Mouse (Mus musculus) layer of hippocampus, postnatal 36 days (tissue): ENCODE results near the gene Nfkb1. TPM values are rescaled to one million over a fixed set of nuclear protein-coding genes. Genes with fewer than 3 reads are reported as not detected.

ENCODE experiments used
- DNase-seq, 2 experiments: peaks; one replicate each; pipeline ENCODE4 v3.0.0; 2022
- total RNA-seq, 2 experiments: library from RNA; stranded (reverse); gene quantifications; 2 replicates each; pipeline ENCODE4 v1.2.3; 2021

Gene Nfkb1
- total RNA-seq, 2 experiments from 2014 or later, result 21.6 to 25.8 TPM

- DNase-seq, result no peak
Measured at GRCm38 (mm10) chr3:135667084-135667483, 24.3 kb downstream of the Nfkb1 start.

- no peak for DNase-seq
Measured at GRCm38 (mm10) chr3:135665777-135666259, 25.5 kb downstream of the Nfkb1 start.

GRCm38 (mm10) chr3:135662139-135662864, 29.0 kb downstream of the Nfkb1 start:
- no peak for DNase-seq

GRCm38 (mm10) chr3:135661707-135662106, 29.6 kb downstream of the Nfkb1 start:
- no peak for DNase-seq

DNA sequence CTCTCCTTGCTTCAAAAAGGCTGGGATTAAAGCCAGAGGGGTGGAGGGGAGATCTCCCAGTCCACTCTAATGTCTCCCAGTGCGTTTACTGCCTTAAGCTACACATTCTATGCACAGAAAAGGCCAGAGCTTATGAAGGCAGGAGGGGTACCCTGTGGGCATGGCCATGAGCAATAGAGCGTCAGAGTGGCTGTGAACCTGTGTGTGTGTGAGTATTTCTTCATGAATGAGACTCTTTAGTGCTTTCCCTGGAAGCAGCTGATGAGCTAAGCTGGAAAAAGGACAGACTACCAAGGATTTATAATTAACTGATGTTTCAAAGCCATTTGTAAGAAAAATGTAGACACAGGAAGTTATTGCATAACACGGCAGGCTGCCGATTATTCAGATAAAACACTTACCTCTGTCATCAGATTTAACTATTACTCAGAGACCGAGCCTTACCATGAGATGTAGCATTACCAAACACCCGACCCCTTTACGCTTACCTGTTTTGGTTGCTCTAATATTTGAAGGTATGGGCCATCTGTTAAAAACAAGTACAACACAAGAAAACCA, 32.7 kb downstream of the Nfkb1 start:
- DNase-seq, result no peak

- DNase-seq, result no peak
Measured at GRCm38 (mm10) chr3:135656156-135656555, 35.2 kb downstream of the Nfkb1 start.

- DNase-seq, result no peak
Measured at GRCm38 (mm10) chr3:135650773-135651555, 40.4 kb downstream of the Nfkb1 start.

DNA sequence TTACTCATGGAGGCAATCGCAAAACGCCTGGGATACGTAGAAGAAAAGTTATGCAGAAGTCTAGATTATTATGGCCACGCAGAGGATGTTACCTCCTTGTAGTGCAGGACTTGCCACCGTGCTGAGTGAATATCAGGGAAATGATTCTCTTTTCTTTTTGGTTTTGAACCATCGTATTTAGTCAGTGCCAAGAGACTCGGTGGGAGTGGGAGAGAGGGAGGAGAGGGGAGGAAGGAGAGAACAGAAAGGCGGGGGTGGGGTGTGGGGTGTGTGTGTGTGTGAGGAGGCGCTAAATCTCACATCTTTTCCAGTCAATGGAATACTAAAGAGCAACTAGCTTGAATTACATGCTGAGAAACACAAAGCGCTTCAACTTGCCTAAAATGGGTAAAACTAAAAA, 41.5 kb downstream of the Nfkb1 start:
- DNase-seq, result no peak

DNA sequence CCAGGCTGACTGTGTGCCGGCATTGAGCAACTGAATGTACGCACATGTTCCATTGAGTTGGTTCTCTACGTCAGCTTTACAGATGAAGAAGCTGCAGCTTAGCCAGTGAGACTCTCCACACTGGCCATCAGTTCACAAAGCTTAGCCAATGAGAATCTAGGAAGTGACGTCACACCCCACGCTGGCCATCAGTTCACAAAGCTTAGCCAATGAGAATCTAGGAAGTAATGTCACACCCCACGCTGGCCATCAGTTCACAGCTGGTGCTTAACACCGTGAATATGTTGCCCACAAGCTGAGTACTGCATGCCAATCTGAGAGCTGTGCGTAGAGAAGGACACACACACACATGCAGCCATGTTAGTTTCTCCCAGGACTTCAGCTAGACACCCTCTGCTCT, 42.8 kb downstream of the Nfkb1 start:
- no peak for DNase-seq

DNA sequence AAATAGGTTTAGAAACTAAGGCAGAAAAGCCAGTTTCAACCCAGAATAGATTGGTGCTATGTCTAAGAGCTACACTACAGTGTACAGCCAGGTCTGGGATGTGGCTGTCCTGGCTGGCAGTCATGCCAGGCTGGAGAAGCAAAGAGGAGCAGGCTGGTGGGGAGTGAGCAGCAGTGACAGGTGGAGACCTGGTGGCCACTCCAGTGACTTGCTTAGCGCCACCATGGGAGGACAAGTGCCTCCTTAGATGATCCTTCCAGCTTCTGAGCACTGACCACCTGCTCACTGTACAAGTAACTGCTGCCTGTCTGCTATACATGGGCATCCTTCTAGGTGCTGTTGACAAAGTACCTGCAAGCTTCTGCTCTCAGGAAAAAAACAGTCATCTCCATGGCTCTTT, 44.7 kb downstream of the Nfkb1 start:
- DNase-seq, result no peak

- DNase-seq, result no peak
Measured at GRCm38 (mm10) chr3:135644971-135645370, 46.4 kb downstream of the Nfkb1 start.

- no peak for DNase-seq
Measured at GRCm38 (mm10) chr3:135641623-135641915, 49.8 kb downstream of the Nfkb1 start.

DNA sequence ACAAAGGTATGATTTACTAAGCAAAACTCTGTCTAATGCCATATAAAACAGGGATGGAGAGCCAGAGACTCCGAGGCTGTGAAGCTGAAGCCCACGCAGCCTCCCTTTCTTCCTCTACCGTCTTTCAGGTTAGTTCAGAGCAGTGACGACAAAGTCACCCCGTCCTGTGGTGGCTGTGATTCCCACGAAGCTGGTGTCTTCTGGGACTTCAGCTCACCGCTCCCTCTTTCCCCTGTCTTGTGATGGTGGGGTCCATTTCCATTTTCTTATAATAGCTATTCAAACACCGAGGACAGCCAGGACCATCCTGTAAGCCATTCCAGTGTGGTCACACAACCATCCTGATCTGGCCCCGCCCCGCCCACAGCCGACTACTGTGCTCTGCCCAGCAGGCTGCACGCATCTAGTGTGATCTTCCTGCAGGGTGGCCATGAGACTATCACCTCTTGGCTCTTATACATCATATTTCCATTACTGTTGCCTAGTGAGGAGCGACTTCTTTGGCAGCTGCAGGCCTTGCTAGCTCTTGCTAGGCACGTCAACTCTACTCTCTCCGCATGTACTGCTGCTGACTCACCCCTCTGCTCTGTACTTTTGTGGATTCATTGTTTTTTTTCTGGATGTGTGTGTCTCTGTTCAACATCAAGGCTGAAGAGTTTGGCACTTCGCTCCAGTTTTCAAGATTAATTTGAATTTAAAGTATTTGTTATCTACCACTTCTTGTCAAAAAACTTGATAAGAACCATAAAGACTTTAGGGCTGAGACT, 50.3 kb downstream of the Nfkb1 start:
- no peak for DNase-seq

DNA sequence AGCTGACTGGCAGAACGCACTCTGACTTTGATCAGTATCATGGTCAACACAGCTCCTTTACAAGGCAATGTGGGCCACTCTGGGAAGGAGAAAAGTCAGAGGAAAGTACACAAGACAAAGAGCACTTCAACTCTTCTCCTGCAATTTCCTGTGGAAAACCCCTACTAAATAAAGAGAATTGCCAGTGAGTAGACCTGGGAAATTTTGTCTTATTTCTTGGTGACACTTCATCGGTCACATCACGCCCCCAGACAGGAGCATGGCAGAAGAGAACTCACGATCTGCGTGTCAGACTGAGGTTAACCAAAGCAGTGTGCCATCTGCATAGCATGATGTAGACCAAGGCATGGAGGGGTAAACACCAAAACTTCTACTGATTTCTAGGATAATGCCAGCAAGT, 51.1 kb downstream of the Nfkb1 start:
- DNase-seq, result no peak

GRCm38 (mm10) chr3:135637592-135637991, 53.8 kb downstream of the Nfkb1 start:
- no peak for DNase-seq

DNA sequence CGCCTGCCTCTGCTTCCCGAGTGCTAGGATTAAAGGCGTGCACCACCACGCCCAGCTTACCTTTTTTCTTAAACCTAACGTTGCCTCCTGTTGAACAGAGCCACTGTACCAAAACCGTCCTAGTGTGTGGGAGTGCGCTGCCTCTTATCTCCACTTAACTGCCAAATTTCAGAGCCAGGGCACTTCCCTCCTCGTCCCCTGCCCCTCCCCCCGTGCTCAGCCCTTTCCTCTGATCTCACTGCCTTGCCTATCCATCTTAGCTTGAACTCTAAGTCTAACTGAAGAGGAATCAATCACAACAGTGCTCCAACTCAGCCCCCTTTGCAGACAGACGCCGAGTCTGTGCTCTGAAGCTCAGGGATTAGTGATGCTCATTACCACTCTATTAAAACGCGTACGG, 54.9 kb downstream of the Nfkb1 start:
- DNase-seq, result no peak

GRCm38 (mm10) chr3:135635646-135636434, 55.5 kb downstream of the Nfkb1 start:
- no peak for DNase-seq

DNA sequence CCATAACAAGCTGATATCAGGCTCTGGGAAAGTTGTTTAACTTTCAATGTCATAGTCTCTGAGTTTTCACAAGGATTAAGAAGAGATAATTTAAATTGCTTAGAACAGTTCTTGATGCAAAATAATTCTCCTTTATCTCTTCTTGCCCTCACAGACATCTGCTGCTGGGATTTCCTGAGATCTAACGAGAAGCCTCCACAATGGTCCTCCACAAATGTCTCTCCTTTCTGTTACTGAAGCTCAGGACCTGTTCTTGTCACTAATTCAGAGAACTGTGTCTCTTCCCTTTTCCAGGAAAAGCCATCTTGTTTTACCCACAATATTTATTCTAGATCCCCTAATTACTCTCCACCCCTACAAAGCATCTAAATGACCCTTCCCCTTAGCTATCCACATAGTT, 56.3 kb downstream of the Nfkb1 start:
- no peak for DNase-seq

- no peak for DNase-seq
Measured at GRCm38 (mm10) chr3:135634275-135634674, 57.1 kb downstream of the Nfkb1 start.

GRCm38 (mm10) chr3:135631856-135632255, 59.5 kb downstream of the Nfkb1 start:
- no peak for DNase-seq

- peak in 1 of 2 experiments; percentile 13 for DNase-seq
Measured at GRCm38 (mm10) chr3:135631096-135631457, 60.3 kb downstream of the Nfkb1 start.

DNA sequence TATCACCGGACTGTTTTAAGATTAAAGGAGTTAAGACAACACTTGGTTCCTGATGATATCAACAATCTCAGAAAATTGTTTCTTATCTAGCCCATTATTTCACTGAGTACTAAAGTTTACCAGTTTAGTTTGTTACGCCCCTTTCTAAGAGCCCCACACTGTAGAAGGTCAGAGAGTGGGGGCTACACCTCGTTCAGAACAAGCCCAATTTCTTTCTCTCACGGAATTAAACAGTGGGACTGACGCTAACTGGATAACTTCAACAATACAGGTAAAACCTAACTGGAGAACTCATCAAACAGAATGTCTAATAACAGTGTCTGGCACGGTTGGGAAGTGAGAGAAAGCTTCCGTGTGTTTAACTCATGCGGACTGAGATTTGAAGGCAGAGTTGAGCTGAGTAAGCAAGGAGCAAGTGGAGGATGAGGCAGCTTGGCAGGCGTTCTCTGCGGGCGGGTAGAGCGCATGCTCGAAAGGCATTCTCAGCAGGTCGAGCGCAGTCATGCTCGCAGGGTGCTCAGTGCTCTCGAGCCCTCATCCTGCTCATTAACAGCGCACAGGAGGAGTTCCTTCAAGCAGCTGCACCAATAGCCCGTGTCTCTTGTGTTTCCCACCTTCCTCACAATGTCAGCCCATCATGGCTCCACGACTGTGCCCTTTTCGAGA, 60.8 kb downstream of the Nfkb1 start:
- peak; percentile 35 for DNase-seq
